In the genomic region with DNA sequence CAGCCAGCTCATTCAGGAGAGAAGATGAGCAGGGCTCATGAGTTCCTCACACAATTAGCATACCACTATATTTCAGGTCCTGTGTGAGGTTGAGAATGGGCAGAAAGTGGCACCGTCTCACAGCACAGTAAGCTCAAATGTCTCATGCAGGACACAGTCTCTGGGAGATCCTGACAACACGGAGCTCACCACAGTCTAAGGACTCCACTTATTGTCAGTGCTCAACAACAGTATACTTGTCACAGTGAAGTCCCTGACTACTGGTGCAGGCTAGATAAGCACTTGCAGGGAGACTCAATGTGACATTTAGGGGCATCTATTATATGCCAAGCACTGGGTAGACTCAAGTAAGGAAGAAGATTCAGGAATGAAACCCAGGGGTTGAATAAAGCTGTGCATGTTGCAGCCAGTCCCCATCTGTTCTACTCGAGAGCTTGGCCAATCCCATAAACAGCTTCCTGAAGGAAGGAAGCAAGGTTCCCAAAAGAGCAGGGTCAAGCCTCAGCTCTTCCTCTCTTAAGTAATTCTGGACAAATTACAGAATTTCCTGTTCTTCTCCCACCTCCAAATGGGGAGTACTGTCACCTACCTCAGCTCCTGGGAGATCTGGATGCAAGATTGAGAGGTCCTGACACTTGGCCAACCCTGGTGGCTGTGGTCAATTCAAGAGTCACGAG, we compare ENCODE assay signal across 9 mouse cellular contexts. TPM values are rescaled to one million over a fixed set of nuclear protein-coding genes. Genes with fewer than 3 reads are reported as not detected.
A peak's percentile ranks its signal among the peaks of the same experiment; 100 is the strongest.
DNase-seq lines count a peak whose midpoint lies in the region; ATAC-seq and TF ChIP-seq lines count a peak whose summit lies in the region.
"Had no signal": no experiment of that assay in that cellular context is flagged by ENCODE, and none has a peak within 500 bp of the region (broad histone marks: within the 10 kb centered on the region; RNA-seq: fewer than 3 reads in every experiment).

No protein-coding gene starts in this region.

- TF ChIP-seq CTCF in intestine, postnatal 0 days (IDR thresholded peaks at IDR 0.05; ENCODE audit: low read depth) = no peak

- no peak for ATAC-seq in kidney, embryonic 15.5 days (replicated peaks; ENCODE audit: low FRiP score)
- ATAC-seq in intestine, postnatal 0 days = no peak

- DNase-seq in kidney, postnatal 14 days = no peak
- no peak for DNase-seq in forebrain, embryonic 10.5 days (ENCODE audit: extremely low spot score, low spot score)
- DNase-seq in urinary bladder, postnatal 25 days (ENCODE audit: low spot score) = no peak
- no peak for DNase-seq in spleen, postnatal 36 days (ENCODE audit: low spot score in 2 of 2)
- no peak for DNase-seq in ovary, postnatal 10 days (ENCODE audit: low spot score)
- DNase-seq: kidney, adult 11 months had no signal

- H3K9me3 ChIP-seq in kidney, embryonic 15.5 days (replicated peaks) = no peaks in the 10 kb centered on the region
- H3K9me3 ChIP-seq in forebrain, embryonic 10.5 days = no peaks in the 10 kb centered on the region
- H3K9me3 ChIP-seq in intestine, postnatal 0 days (ENCODE audit: control insufficient read depth) = no peaks in the 10 kb centered on the region

- H3K27ac ChIP-seq in kidney, embryonic 15.5 days = peak overlapping the region; percentile 87
- peak overlapping the region; percentile 76 for H3K27ac ChIP-seq in forebrain, embryonic 10.5 days
- H3K27ac ChIP-seq in intestine, postnatal 0 days (ENCODE audit: low read depth, low read length) = peak overlapping the region; percentile 51

- H3K4me2 ChIP-seq in kidney, embryonic 15.5 days = peak overlapping the region; percentile 66
- peak overlapping the region; percentile 55 for H3K4me2 ChIP-seq in intestine, postnatal 0 days (replicated peaks; ENCODE audit: low read depth)
- peak overlapping the region; percentile 86 for H3K4me2 ChIP-seq in myocyte (ENCODE audit: low read depth)

- no peaks in the 10 kb centered on the region for H3K27me3 ChIP-seq in kidney, embryonic 15.5 days
- no peaks in the 10 kb centered on the region for H3K27me3 ChIP-seq in forebrain, embryonic 10.5 days (ENCODE audit: poor library complexity, severe bottlenecking)
- no peaks in the 10 kb centered on the region for H3K27me3 ChIP-seq in intestine, postnatal 0 days (replicated peaks; ENCODE audit: control insufficient read depth, insufficient read depth, low read length)
- H3K27me3 ChIP-seq in myocyte (ENCODE audit: control insufficient read depth, insufficient read depth, insufficient read length) = no peaks in the 10 kb centered on the region

- no peaks in the 10 kb centered on the region for H3K36me3 ChIP-seq in kidney, embryonic 15.5 days
- H3K36me3 ChIP-seq in forebrain, embryonic 10.5 days (replicated peaks) = peaks cover 12% of the 10 kb centered on the region
- H3K36me3 ChIP-seq in intestine, postnatal 0 days (ENCODE audit: control insufficient read depth, insufficient read depth) = no peaks in the 10 kb centered on the region
- no peaks in the 10 kb centered on the region for H3K36me3 ChIP-seq in myocyte (ENCODE audit: control insufficient read depth, insufficient read depth)

- 62% methylated on average over 4 of the region's 4 CpGs for WGBS in kidney, embryonic 15.5 days
- WGBS in forebrain, embryonic 10.5 days = 84% methylated on average over 4 of the region's 4 CpGs
- WGBS in intestine, postnatal 0 days = 58% methylated on average over 4 of the region's 4 CpGs

- H3K4me3 ChIP-seq in kidney, embryonic 15.5 days (replicated peaks) = no peak overlapping the region; the same call in 1 of the 2 replicates
- H3K4me3 ChIP-seq in forebrain, embryonic 10.5 days = peak overlapping the region; percentile 60
- no peak overlapping the region for H3K4me3 ChIP-seq in intestine, postnatal 0 days (ENCODE audit: low read depth, low read length)
- H3K4me3 ChIP-seq in myocyte = no peak overlapping the region

- peaks cover 59% of the 10 kb centered on the region for H3K4me1 ChIP-seq in kidney, embryonic 15.5 days
- H3K4me1 ChIP-seq in forebrain, embryonic 10.5 days = peaks cover 69% of the 10 kb centered on the region
- H3K4me1 ChIP-seq in intestine, postnatal 0 days (replicated peaks; ENCODE audit: control insufficient read depth, insufficient read depth, low read length) = peaks cover 18% of the 10 kb centered on the region

- peaks cover 52% of the 10 kb centered on the region for H3K79me2 ChIP-seq in myocyte (ENCODE audit: control insufficient read depth, insufficient read depth)

- no peak overlapping the region for H3K9ac ChIP-seq in kidney, embryonic 15.5 days
- H3K9ac ChIP-seq in intestine, postnatal 0 days (ENCODE audit: low read depth, low read length) = no peak overlapping the region

- H3ac ChIP-seq in myocyte (ENCODE audit: control insufficient read depth, insufficient read length) = no peak overlapping the region

- no peak for TF ChIP-seq POLR2A in myocyte (IDR thresholded peaks at IDR 0.05; ENCODE audit: insufficient read length, low read depth)

TF ChIP-seq in myocyte, 11 proteins besides CTCF, POLR2A, EP300 and RAD21:
- TF ChIP-seq REST (IDR thresholded peaks at IDR 0.05; ENCODE audit: insufficient read depth, insufficient read length) (no peak), MYOD1 (IDR thresholded peaks at IDR 0.05; ENCODE audit: control insufficient read depth in 1 of 3, insufficient read length in 2 of 3, low read depth in 2 of 3) (no peak), CEBPB (IDR thresholded peaks at IDR 0.05; ENCODE audit: insufficient read depth, poor library complexity, severe bottlenecking) (no peak), MAX (IDR thresholded peaks at IDR 0.05; ENCODE audit: low read depth) (no peak), USF1 (IDR thresholded peaks at IDR 0.05; ENCODE audit: low read depth) (no peak), SRF (IDR thresholded peaks at IDR 0.05; ENCODE audit: control insufficient read depth, insufficient read length, low read depth) (no peak)

RNA-seq across cellular contexts. Expression of a gene that starts 20.9 kb away (rescaled TPM):
- 6.3 and 6.8 TPM in 2 replicates for polyA plus RNA-seq in kidney, embryonic 15.5 days (2015; fragmentation: Nextera tagmentation; extraction: Ambion mirVana)
- 6.6 and 6.7 TPM in 2 replicates for polyA plus RNA-seq in forebrain, embryonic 10.5 days (2016; fragmentation: Nextera tagmentation; extraction: Ambion mirVana)
- 2.9 and 3.2 TPM in 2 replicates for polyA plus RNA-seq in intestine, postnatal 0 days (2015; fragmentation: Nextera tagmentation; extraction: Ambion mirVana)
- 3.0 TPM for polyA plus RNA-seq in myocyte (2012; fragmentation: generic; extraction: Trizol)

RNA-seq across cellular contexts. Expression of a gene that starts 21.9 kb away (rescaled TPM):
- 20.4 and 20.7 TPM in 2 replicates for polyA plus RNA-seq in kidney, embryonic 15.5 days (2015; fragmentation: Nextera tagmentation; extraction: Ambion mirVana)
- 25.0 and 26.3 TPM in 2 replicates for polyA plus RNA-seq in forebrain, embryonic 10.5 days (2016; fragmentation: Nextera tagmentation; extraction: Ambion mirVana)
- polyA plus RNA-seq in intestine, postnatal 0 days (2015; fragmentation: Nextera tagmentation; extraction: Ambion mirVana) = 45.1 and 52.6 TPM in 2 replicates
- 9.5 TPM for polyA plus RNA-seq in myocyte (2012; fragmentation: generic; extraction: Trizol)

RNA-seq across cellular contexts. Expression of a gene that starts 33.7 kb away (rescaled TPM):
- polyA plus RNA-seq in kidney, embryonic 15.5 days (2015; fragmentation: Nextera tagmentation; extraction: Ambion mirVana) = 30.5 and 31.2 TPM in 2 replicates
- polyA plus RNA-seq in forebrain, embryonic 10.5 days (2016; fragmentation: Nextera tagmentation; extraction: Ambion mirVana) = 23.8 and 26.4 TPM in 2 replicates
- polyA plus RNA-seq in intestine, postnatal 0 days (2015; fragmentation: Nextera tagmentation; extraction: Ambion mirVana) = 47.3 and 49.4 TPM in 2 replicates
- 50.6 TPM for polyA plus RNA-seq in myocyte (2012; fragmentation: generic; extraction: Trizol)

RNA-seq across cellular contexts. Expression of a gene that starts 41.3 kb away (rescaled TPM):
- 6.8 and 9.1 TPM in 2 replicates for polyA plus RNA-seq in kidney, embryonic 15.5 days (2015; fragmentation: Nextera tagmentation; extraction: Ambion mirVana)
- not detected in 2 replicates for polyA plus RNA-seq in forebrain, embryonic 10.5 days (2016; fragmentation: Nextera tagmentation; extraction: Ambion mirVana)
- polyA plus RNA-seq in intestine, postnatal 0 days (2015; fragmentation: Nextera tagmentation; extraction: Ambion mirVana) = 4.8 and 5.4 TPM in 2 replicates
- 0.02 TPM for polyA plus RNA-seq in myocyte (2012; fragmentation: generic; extraction: Trizol)

RNA-seq across cellular contexts. Expression of a gene that starts 47.6 kb away (rescaled TPM):
- 47.1 and 52.1 TPM in 2 replicates for polyA plus RNA-seq in kidney, embryonic 15.5 days (2015; fragmentation: Nextera tagmentation; extraction: Ambion mirVana)
- 36.3 and 37.5 TPM in 2 replicates for polyA plus RNA-seq in forebrain, embryonic 10.5 days (2016; fragmentation: Nextera tagmentation; extraction: Ambion mirVana)
- 95.0 and 100 TPM in 2 replicates for polyA plus RNA-seq in intestine, postnatal 0 days (2015; fragmentation: Nextera tagmentation; extraction: Ambion mirVana)
- polyA plus RNA-seq in myocyte (2012; fragmentation: generic; extraction: Trizol) = 153 TPM
